Mouse (Mus musculus) lung, adult 2 months (tissue): ENCODE measurements around the gene Ccdc18.

Source experiments
- CTCF ChIP-seq: fragments of 200-500 bp; IDR thresholded peaks from 2 replicates; pipeline ENCODE4 v1.5.1; 2011; ENCODE audit warnings: mild to moderate bottlenecking, low read length, control low read depth; ENCODE audit not compliant: insufficient read depth
- POLR2A ChIP-seq: fragments of 200-500 bp; IDR thresholded peaks from 2 replicates; pipeline ENCODE4 v1.6.1; 2011; ENCODE audit warnings: low read depth, mild to moderate bottlenecking, control low read depth, low read length, borderline replicate concordance; ENCODE audit errors: extremely low read depth

DNA sequence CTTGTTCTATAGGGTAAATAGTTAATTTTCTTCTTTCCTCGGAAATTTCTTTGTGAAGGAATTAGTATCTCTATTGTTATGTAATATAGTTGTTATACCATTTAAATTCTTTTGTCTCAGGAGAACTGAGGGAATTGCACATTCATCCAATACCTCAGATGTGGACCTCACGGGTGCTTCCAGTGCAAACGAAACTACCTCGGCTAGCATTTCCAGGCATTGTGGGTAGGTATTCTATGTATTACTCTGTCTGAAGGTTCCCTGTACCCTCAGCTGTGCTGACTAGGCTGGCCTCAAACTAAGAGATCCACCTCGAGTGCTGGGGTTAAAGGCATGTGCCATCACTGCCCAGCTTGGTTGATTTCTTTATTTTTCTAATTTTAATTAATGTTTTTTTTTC is 28.4 kb upstream of the Ccdc18 start:
- TF ChIP-seq CTCF = no peak
- TF ChIP-seq POLR2A = no peak
